In the genomic region with DNA sequence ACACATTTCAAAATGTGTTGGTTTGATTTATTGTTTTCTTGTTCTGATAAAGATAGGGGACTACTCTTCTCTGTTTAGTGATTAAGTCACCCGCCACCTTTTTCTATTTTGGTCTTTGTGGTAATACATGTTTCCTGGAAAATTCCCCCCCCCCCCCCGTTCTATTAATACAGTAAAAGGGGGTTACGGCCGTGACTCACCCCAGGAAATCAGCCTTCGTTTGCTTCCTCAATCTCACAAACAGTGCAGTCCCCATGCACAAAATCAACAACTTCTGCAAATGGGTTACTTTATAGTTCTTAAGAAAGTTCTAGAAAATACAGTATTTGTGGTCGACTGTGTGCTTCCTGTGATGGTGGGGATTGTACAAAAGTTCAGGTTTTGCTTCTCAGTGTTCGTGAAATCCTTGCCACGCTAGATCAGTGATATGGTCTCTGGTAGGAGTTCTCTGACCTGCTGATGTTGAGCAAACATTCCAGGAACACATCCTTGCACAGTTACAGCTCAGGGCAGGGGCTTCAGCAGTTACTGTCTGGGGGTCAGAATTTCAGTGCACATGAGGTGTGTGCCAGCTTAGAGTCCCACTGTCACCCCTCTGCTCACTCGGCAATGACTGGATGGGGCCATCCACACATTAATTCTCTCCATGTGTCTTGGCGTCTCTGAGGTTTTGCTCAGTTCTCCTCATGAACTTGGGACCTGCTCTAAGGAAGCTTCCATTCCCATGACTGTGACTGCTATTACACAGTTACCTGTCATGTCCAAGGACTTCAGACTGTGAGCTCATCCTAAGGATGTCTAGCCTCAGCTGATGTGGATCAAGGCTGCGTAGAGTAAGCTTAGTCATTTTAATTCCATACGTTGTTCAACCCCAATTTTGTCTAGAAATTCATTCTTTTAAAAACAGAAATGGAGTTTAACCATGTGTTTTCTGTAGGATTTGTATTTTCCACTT, we compare ENCODE assay signal across 11 mouse cellular contexts.
DNase-seq lines count a peak whose midpoint lies in the region; ATAC-seq and TF ChIP-seq lines count a peak whose summit lies in the region.
"Had no signal": no experiment of that assay in that cellular context is flagged by ENCODE, and none has a peak within 500 bp of the region (broad histone marks: within the 10 kb centered on the region; RNA-seq: fewer than 3 reads in every experiment).

No protein-coding gene starts in this region.

- WGBS in liver, embryonic 15.5 days (ENCODE audit: insufficient replicate concordance), result 19% methylated on average over 12 of the region's 12 CpGs
- WGBS in heart, postnatal 0 days, result 46% methylated on average over 12 of the region's 12 CpGs

- no peak overlapping the region for H3K4me2 ChIP-seq in liver, embryonic 15.5 days
- no peak overlapping the region for H3K4me2 ChIP-seq in heart, postnatal 0 days (ENCODE audit: low read depth, low read length)

- DNase-seq in liver, result no peak
- DNase-seq in Muller cell, postnatal 12 days (ENCODE audit: inconsistent ontology term), result peak; percentile 37
- DNase-seq in heart, postnatal 0 days (ENCODE audit: low spot score), result peak; percentile 59
- DNase-seq in skeletal muscle tissue, adult 2 months (ENCODE audit: low read depth, low spot score), result peak; percentile 44
- DNase-seq in layer of hippocampus, postnatal 25 days (ENCODE audit: extremely low spot score in 1 of 2, low spot score in 1 of 2), result no peak
- DNase-seq in right cerebral cortex, adult 2 months (ENCODE audit: low spot score in 2 of 2), result no peak
- DNase-seq: adrenal gland, postnatal 36 days; right cerebral cortex, postnatal 4 days; thymus, postnatal 25 days had no signal

- no peaks in the 10 kb centered on the region for H3K36me3 ChIP-seq in liver, embryonic 15.5 days (replicated peaks)
- no peaks in the 10 kb centered on the region for H3K36me3 ChIP-seq in heart, postnatal 0 days (replicated peaks; ENCODE audit: control insufficient read depth, insufficient read depth, low read length)

- H3K9me3 ChIP-seq in liver, embryonic 15.5 days (replicated peaks), result no peaks in the 10 kb centered on the region
- no peaks in the 10 kb centered on the region for H3K9me3 ChIP-seq in heart, postnatal 0 days (replicated peaks; ENCODE audit: control insufficient read depth, low read length)

- 0 out of 2 replicates have a peak, but pooled peaks cover 3% of the 10 kb centered on the region for H3K4me1 ChIP-seq in liver, embryonic 15.5 days (replicated peaks)
- H3K4me1 ChIP-seq in heart, postnatal 0 days (ENCODE audit: control insufficient read depth, insufficient read depth), result peaks cover 17% of the 10 kb centered on the region

- no peaks in the 10 kb centered on the region for H3K27me3 ChIP-seq in liver, embryonic 15.5 days
- H3K27me3 ChIP-seq in heart, postnatal 0 days (ENCODE audit: control insufficient read depth, insufficient read depth, low read length), result no peaks in the 10 kb centered on the region

- ATAC-seq in liver, embryonic 15.5 days (ENCODE audit: insufficient read depth), result peak; percentile 37; the same call in 1 of the 2 replicates
- ATAC-seq in heart, postnatal 0 days (ENCODE audit: insufficient read depth, low read depth), result peak; percentile 62; the same call in 1 of the 2 replicates
- ATAC-seq in frontal cortex, adult (ENCODE audit: low TSS enrichment), result no peak

- peak; percentile 56; the same call in 1 of the 2 replicates for TF ChIP-seq EP300 in heart, postnatal 0 days (IDR thresholded peaks at IDR 0.05; ENCODE audit: low read depth)

- H3K9ac ChIP-seq in liver, embryonic 15.5 days, result no peak overlapping the region
- H3K9ac ChIP-seq in heart, postnatal 0 days (replicated peaks; ENCODE audit: low read depth, low read length), result 0 out of 2 replicates have a peak overlapping the region, but pooled peaks have one; percentile 20

- no peak overlapping the region for H3K4me3 ChIP-seq in liver, embryonic 15.5 days (replicated peaks)
- H3K4me3 ChIP-seq in heart, postnatal 0 days (ENCODE audit: low read depth, low read length), result no peak overlapping the region

- no peak overlapping the region for H3K27ac ChIP-seq in liver, embryonic 15.5 days (replicated peaks)
- peak overlapping the region; percentile 56 for H3K27ac ChIP-seq in heart, postnatal 0 days (ENCODE audit: low read depth)

- TF ChIP-seq CTCF in heart, postnatal 0 days (IDR thresholded peaks at IDR 0.05; ENCODE audit: low read depth), result no peak

Comparison
In these comparisons a context has a peak if more than half of its experiments do, and no peak if none do; other contexts are left out.
1. DNase-seq: peak in Muller cell, postnatal 12 days (single experiment), heart, postnatal 0 days (single experiment) and skeletal muscle tissue, adult 2 months (single experiment); none in liver (single experiment), layer of hippocampus, postnatal 25 days (0 of 2) and right cerebral cortex, adult 2 months (0 of 2).